Mouse (Mus musculus): Measurements from ENCODE around the gene Inmt.
A peak's percentile ranks its signal among the peaks of the same experiment; 100 is the strongest.

Gene Inmt

DNA sequence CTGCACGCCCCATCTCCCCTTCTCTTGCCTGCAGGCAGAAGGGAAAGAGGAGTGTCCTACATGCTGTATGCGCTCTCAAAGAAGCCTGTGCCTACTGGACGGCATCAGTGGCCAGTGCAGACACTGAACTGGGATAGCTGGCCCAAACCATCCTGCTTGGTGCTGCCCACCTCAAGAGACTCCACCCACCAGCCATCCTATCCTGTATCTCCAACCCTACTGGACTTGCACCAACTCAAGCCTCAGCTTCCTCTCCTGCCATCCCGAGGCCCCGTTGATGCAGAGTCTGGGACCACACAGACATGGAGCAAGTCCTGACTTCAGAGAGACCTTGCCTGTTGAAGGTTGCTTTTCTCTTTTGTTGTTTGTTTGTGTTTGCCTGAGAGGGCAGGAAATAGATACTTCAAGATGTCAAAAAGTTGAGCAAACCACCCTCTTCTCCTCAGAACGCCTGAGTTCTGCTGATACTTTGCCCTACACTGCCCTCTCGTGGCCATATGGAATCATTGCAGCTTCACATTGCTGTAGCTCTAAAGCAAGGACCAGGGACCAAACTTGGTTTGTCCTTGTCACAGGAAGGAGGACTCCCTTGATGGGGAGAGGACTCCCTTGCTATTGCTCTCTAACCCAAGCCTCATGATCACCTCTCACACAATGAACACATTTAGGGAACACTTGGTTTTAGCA lies 7.9 kb downstream of the Inmt start:
- peak; percentile 78 for DNase-seq

DNA sequence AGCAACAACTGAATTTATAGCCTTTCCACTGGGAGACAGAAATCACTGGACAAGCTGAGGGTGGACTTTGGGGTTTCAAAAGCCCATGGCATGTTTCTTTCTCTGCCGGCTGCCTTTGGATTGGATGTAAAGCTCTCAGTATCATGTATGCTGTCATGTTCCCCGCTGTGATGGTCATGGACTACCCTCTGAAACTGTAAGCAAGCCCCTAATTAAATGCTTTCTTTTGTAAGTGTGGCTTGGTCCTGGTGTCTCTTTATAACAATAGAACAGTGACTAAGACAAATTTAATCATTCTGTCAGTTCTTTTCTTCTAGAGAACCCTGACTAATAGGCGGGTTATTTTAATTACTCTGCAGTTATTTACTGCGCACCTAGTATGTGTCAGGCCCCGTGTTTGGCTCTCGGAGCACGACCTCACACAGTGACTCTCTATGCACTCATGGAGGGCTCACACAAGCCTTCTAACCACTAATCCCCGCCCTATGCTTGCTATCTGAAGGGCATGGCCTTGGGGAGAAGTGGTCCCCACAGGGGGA lies 11.7 kb downstream of the Inmt start:
- DNase-seq: peak; percentile 55

DNA sequence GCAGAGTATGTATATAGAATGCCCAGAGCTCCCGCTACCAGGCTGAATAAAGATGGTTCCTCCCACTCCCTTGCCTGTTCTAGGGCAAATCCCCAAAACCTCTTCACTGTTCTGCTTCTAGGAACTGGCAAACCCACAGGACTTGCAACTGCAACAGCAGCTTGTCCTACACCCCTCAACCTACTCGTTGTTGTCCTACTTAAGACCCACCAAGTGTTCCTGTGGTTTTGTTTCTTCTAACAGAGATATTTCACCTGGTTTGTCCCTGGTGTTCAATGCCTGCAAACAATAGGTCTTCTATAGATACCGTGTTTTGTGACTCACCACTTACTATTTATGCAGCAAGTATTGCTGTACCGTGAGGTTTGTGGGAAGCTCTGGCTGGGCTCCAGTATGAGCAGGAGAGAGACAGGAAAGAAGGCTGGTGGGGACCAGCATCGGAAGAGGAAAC lies 13.5 kb downstream of the Inmt start:
- no peak for DNase-seq

DNA sequence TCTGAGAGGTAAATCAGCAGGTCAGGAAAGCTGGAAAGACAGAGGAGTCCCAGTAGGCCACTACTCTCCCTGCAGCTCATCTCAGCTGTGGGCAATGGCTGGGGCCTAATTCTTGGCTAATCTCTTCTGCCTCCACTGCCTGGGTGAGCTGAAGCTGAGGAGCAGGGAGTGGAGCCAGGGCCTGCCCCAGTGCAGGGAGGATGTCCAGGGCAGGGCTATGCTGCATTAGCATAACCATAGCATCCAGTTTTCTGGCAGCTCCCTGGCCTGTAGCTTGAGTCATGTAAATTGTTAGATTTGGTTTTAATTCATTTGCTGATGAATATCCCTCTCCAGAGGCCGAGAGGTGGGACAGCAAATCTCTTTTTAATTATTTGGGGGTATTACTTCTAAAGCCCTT lies 15.6 kb downstream of the Inmt start:
- DNase-seq: no peak

DNA sequence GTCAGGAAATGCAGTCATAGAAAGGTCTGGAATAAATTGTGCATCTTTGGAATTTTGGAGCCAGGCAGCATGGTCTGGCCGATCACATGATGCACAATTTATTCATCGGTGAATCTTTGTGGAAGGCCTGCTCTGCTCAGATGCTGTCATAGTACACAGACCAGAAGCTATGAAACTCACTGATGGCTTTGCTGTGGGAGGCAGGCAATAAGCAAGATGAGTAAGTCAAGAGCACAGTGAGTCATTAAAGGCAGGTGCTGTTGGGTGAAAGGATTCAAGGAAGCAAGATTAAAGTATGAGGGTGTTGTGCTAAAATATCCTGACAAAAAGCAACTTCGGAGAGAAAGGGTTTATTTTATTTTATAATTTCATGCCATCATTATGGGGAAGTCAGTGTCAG lies 22.6 kb downstream of the Inmt start:
- no peak for DNase-seq

DNA sequence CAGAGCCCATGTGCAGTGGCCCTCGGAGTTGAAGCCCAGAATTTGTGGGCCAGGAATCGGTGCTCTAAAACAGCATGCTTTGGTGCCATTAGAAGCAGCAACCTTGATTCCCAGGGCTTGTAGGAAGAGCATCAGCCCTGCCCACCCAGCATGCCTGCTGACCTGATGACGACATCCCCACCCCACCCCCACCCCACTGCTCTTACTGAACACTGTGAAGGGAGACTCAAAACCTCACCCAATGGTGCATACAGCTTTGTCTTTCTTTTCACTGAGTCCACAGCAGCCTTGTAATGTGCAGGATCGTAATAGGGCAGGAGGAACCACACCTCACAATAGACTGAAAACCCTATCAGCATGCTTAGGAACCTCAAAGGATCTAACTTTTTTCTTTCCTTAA lies 28.7 kb downstream of the Inmt start:
- no peak for DNase-seq

DNA sequence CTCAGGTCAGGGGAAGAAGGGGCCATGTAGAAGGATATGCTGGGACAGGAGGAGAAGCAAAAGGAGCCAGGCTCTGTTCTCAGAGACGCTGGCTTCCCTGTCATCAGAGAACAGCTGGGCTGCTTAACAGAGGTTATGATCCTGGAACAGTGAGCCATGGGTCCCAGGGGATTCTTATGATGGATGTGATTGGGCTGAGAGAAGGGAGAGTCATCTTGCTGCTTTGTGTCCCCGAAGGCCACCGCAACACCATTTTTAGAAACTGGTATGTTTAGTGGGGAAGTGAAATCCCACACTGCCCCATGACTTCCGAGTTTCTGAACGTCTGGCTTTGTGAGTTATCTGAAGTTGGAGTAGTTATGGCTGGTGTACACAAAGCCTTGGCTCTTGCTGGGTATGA lies 29.6 kb downstream of the Inmt start:
- DNase-seq: no peak

DNA sequence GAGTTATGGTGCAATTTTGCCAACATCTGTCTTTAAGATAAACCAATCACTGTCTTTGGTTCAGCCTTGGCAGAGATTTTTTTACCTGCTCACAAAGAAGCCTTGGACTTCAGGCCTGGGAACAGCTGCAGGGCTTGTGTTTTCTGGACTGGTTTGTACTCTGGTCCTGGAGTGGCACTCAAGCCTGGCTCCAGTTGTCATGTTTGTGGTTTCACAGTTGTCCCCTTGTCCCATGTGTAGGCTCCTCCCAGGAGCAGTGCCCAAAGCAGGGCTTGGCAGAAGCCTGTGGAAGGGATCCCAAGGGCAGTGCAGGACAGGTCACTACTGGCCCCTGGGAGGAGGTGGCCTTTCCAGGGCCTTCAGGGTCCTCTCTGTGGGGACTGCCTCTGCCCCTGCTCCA lies 36.5 kb downstream of the Inmt start:
- DNase-seq: no peak

DNA sequence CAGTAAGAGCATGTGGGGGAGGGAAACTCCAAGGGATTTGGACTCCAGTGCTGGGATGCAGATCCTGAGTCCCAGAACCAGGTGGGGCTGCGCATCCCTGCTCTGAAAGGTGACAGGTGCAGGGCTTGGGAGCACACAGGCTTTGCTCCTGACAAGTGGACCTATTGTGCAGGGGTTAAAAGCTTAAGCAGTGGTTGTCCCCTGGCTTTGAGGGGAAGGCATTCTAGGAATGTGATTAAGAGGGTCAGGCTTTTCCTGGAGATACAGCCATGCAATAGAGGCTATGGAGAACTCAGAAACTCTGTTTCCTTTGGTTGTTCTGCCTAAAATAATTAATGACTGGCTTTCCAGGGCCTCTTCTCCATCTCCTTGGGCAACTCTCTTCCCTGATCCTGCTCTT lies 41.4 kb downstream of the Inmt start:
- no peak for DNase-seq

DNA sequence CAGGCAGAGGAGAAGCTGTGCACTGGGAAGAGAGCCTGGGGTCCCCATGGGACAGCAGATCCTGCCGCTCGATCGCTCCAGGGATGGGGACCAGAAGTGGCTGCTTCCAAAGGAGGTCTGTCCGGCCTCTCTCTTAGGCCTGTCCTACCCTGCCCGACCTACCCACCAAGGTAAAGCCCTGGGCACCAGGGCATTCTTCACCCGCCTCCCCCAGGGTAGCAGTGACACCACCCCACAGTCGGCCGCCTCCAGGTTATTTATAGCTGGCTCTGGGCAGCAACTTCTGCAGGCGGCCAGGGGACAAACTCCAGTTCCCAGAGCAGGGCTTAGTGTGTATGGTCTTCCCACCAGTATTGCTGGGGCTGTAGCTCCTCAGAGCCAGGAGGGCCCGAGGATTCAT lies 42.0 kb downstream of the Inmt start, which contains the start of gene Crhr2:
TSS of gene Crhr2 (minus strand) at position 223 of the 400 bp plus-strand sequence.
- DNase-seq: no peak

DNA sequence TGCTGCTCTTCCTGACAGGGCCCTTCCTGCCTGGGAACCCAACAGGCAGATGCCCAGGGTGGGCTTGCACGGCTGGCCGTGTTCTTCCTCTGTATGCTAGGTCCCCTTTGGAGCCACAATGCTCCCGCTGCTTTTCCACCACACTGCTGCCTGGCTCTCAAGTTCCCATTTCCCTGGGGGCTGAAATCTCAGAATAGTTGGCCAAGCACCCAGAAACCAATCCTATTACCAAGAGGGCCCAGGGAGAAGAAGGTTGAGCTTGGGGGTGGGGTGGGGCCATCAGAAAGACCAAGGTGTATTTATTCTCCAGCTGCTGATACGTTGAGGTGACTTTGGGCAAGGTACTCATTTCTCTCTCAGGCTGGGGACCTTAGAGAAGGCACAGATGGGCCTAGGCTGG lies 43.5 kb downstream of the Inmt start:
- no peak for DNase-seq

DNA sequence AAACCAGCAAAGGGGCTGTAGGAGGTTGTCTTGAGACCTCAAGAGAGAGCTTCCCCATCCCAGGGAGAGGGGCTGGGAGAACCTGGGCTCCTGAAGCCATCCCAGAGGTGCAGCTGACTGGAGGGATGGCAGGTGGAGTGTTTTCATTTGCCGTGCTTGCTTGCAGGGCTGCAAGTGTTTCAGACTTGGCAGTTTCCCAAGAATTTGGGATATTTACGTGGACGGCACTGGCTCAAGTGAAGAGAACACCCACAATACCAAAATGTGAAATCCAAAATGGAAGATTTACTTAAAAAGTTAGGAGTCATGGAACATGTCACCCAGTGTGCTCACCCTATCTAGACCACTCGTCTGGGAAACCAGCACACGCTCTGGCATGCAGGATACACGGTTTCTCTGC lies 44.2 kb downstream of the Inmt start:
- no peak for DNase-seq

DNA sequence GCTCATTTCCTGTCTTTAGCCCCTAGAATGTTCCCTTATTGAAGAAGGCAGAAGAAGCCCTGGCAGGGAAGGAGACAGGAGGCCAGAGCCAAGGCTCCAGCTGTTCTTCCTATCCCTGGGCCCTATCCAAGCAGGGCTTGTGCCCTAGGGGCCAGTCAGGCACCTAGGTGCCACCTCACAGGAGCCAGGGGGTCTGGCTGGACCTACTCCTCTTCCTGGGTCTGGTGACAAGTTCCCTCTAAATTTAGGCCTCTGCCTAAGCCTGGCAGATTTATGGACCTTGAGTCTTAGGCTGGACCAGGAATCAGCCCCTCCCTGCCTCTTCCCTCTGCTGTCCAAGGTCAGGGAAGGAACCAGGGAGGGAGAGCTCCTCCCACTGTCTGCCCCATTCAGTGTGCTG lies 46.5 kb downstream of the Inmt start:
- no peak for DNase-seq

DNA sequence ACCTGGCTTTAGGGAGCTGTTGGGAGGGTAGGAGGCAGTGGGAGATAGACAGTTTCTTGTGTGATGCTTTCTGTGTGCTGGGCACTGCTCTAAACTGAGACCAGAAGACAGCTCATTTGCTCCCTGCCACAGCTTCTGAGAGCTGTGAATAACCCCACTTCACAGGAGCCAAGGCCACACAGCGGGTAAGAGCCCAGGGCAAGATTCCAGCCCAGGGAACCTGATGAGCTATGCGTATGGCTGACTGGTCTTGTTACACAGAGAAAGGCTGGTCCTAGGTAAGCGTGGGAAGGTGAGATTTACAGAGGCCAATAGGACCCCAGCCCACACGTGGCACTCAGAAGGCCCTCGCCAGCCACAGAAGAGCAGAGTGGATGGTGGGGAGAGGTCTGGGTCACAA lies 48.3 kb downstream of the Inmt start:
- no peak for DNase-seq

DNA sequence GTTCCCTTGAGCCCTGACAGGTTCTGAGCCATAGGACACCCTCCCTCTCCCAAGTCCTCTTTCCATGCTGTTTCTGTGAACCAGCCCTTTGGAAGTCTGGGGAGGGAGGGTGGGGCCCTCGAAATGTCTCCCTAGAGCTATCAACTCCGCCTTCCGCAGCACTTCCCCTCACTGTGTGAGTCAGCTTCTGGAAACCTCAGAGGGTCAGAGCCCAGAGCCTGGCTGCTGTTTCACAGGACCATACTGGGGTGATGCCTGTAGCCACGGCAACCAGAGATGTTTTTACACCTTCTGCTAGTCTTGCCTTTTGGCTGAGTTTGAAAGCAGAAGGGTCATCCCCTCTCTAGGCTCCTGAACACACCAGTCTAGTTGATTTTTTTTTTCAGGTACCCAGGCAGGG lies 51.8 kb downstream of the Inmt start:
- DNase-seq: no peak
